Mouse (Mus musculus): ENCODE measurements around the gene Myo5c.

Gene Myo5c

GRCm38 (mm10) chr9:75246080-75246930 lies 14.5 kb downstream of the Myo5c start:
- DNase-seq = no peak

GRCm38 (mm10) chr9:75247870-75248269 lies 16.1 kb downstream of the Myo5c start:
- no peak for DNase-seq

GRCm38 (mm10) chr9:75248359-75248758 lies 16.5 kb downstream of the Myo5c start:
- DNase-seq = no peak

GRCm38 (mm10) chr9:75248874-75249273 lies 17.1 kb downstream of the Myo5c start:
- DNase-seq = no peak

GRCm38 (mm10) chr9:75253158-75253557 lies 21.3 kb downstream of the Myo5c start:
- DNase-seq = peak; percentile 31 to 34

GRCm38 (mm10) chr9:75253766-75254165 lies 21.9 kb downstream of the Myo5c start:
- DNase-seq = no peak

- DNase-seq = peak; percentile 71
Observed at GRCm38 (mm10) chr9:75254196-75254955, 22.6 kb downstream of the Myo5c start.

GRCm38 (mm10) chr9:75255820-75256545 lies 24.2 kb downstream of the Myo5c start:
- no peak for DNase-seq

GRCm38 (mm10) chr9:75258792-75259191 lies 27.0 kb downstream of the Myo5c start:
- DNase-seq = no peak

- DNase-seq = no peak
Observed at GRCm38 (mm10) chr9:75259656-75260055, 27.8 kb downstream of the Myo5c start.

- DNase-seq = no peak
Observed at GRCm38 (mm10) chr9:75261332-75261872, 29.6 kb downstream of the Myo5c start.

- peak in 1 of 2 experiments; percentile 22 for DNase-seq
Observed at GRCm38 (mm10) chr9:75262235-75262826, 30.5 kb downstream of the Myo5c start.

GRCm38 (mm10) chr9:75264008-75264718 lies 32.3 kb downstream of the Myo5c start:
- DNase-seq = no peak

- DNase-seq = no peak
Observed at GRCm38 (mm10) chr9:75267147-75267546, 35.3 kb downstream of the Myo5c start.

GRCm38 (mm10) chr9:75270382-75270781 lies 38.6 kb downstream of the Myo5c start:
- DNase-seq = no peak

GRCm38 (mm10) chr9:75271539-75271938 lies 39.7 kb downstream of the Myo5c start:
- no peak for DNase-seq

- no peak for DNase-seq
Observed at GRCm38 (mm10) chr9:75273646-75274045, 41.8 kb downstream of the Myo5c start.

- DNase-seq = no peak
Observed at GRCm38 (mm10) chr9:75274486-75274885, 42.7 kb downstream of the Myo5c start.

GRCm38 (mm10) chr9:75275051-75275450 lies 43.2 kb downstream of the Myo5c start:
- no peak for DNase-seq

GRCm38 (mm10) chr9:75280814-75281213 lies 49.0 kb downstream of the Myo5c start:
- peak; percentile 73 to 80 for DNase-seq

GRCm38 (mm10) chr9:75282179-75282578 lies 50.4 kb downstream of the Myo5c start:
- DNase-seq = no peak

- peak; percentile 81 to 84 for DNase-seq
Observed at GRCm38 (mm10) chr9:75282830-75283229, 51.0 kb downstream of the Myo5c start.
